Mouse (Mus musculus) heart, embryonic 11.5 days (tissue): ENCODE results near the gene Gm42742. TPM values are rescaled to one million over a fixed set of nuclear protein-coding genes. Genes with fewer than 3 reads are reported as not detected.

Experiments used
- ATAC-seq: fragments of 200-750 bp; cut with Nextera tagmentation; replicated peaks from 2 replicates; pipeline ENCODE4 v1.8.0; 2017; ENCODE audit warnings: moderate library complexity; ENCODE audit not compliant: insufficient number of reproducible peaks, low FRiP score, low TSS enrichment
- H3K27ac ChIP-seq: fragments of 300-500 bp; sonication (generic); 2 replicates; pipeline ENCODE4 v1.5.1; 2014; ENCODE audit warnings: mild to moderate bottlenecking, low read depth, low read length
- H3K27me3 ChIP-seq: fragments of 300-500 bp; sonication (generic); 2 replicates; pipeline ENCODE4 v1.6.1; 2014; ENCODE audit warnings: mild to moderate bottlenecking, low read length, mixed read lengths; ENCODE audit not compliant: control insufficient read depth, insufficient read depth
- H3K36me3 ChIP-seq: fragments of 300-500 bp; sonication (generic); 2 replicates; pipeline ENCODE4 v1.6.1; 2014; ENCODE audit warnings: mild to moderate bottlenecking, low read length, moderate library complexity, mixed read lengths; ENCODE audit not compliant: control insufficient read depth, insufficient read depth
- H3K4me1 ChIP-seq: fragments of 300-500 bp; sonication (generic); 2 replicates; pipeline ENCODE4 v1.6.1; 2014; ENCODE audit warnings: low read length; ENCODE audit not compliant: control insufficient read depth, insufficient read depth
- H3K4me2 ChIP-seq: fragments of 300-500 bp; sonication (generic); 2 replicates; pipeline ENCODE4 v1.6.1; 2014; ENCODE audit warnings: mild to moderate bottlenecking, moderate library complexity
- H3K4me3 ChIP-seq: fragments of 300-500 bp; sonication (generic); 2 replicates; pipeline ENCODE4 v1.5.1; 2014; ENCODE audit warnings: low read depth, low read length
- H3K9ac ChIP-seq: fragments of 300-500 bp; sonication (generic); 2 replicates; pipeline ENCODE4 v1.6.1; 2014; ENCODE audit warnings: mild to moderate bottlenecking, low read depth, low read length, moderate library complexity
- H3K9me3 ChIP-seq: fragments of 300-500 bp; sonication (generic); replicated peaks from 2 replicates; pipeline ENCODE4 v1.6.1; 2016; ENCODE audit warnings: low read length; ENCODE audit not compliant: control insufficient read depth
- WGBS: fragments of 180-500 bp; shearing (Covaris S2); extraction: QIAGEN DNeasy Blood & Tissue Kit; methylation state at CpG from one replicate; pipeline ENCODE4 v1.1.7; 2014; ENCODE audit not compliant: insufficient replicate concordance; 5-methylcytosine and 5-hydroxymethylcytosine counted together
- polyA plus RNA-seq: library from polyadenylated mRNA; unstranded; fragments of >200 nt; fragmentation: Nextera tagmentation; extraction: Ambion mirVana; gene quantifications from 2 replicates; pipeline ENCODE4 v1.2.1, GENCODE M21; 2014

Gene Gm42742
- polyA plus RNA-seq: 36.6 and 40.9 TPM in 2 replicates

DNA sequence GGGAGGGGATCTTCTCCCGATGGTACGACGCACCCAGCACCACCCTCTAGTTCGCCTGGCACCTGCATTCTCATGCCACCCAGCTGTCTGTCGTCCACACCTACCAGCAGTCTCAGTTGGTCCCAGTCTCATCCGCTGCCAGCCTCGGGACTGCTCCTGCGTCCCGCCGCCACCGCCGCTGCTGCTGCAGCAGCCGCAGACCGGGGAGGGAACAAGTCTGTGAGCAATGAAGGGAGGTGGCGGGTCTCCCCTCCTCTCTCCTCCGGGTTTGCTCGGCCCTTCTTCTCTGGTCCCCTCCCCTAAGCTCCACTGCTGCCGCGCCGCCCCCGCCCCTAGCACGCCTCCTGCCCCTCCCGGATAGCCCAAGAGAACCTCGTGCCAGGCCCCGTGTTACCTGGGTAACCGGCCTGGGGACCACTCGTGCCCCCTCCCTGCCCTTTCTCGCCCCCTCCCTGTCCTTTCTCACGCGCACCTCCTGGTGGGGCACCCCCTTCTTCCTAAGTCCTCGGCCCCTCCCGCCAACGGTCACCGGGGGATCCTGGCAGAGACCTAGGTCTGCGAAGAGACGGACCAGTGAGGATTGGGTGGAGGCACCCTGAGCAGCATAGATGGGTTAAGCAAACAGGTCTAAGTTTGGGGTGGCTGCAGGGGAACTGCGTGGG lies at the start of gene Gm42742, which contains the start of gene Prrt2:
TSS of gene Gm42742 (minus strand) at position 197 of the 662 bp plus-strand sequence.
TSS of gene Prrt2 (minus strand) at position 311 of the 662 bp plus-strand sequence.
- Histone ChIP-seq H3K27ac (no peak within 1 kb of the TSS; the same call in none of the 2 replicates), H3K27me3 (no peaks in the 10 kb centered on the region), H3K36me3 (peaks cover 17% of the 10 kb centered on the region), H3K9ac (peak within 1 kb of the TSS; percentile 72), H3K4me2 (peak within 1 kb of the TSS; percentile 77), H3K9me3 (no peaks in the 10 kb centered on the region), H3K4me1 (peaks cover 45% of the 10 kb centered on the region), H3K4me3 (peak within 1 kb of the TSS; percentile 45)
- 3% methylated on average over 31 of the region's 37 CpGs for WGBS
- no peak for ATAC-seq

DNA sequence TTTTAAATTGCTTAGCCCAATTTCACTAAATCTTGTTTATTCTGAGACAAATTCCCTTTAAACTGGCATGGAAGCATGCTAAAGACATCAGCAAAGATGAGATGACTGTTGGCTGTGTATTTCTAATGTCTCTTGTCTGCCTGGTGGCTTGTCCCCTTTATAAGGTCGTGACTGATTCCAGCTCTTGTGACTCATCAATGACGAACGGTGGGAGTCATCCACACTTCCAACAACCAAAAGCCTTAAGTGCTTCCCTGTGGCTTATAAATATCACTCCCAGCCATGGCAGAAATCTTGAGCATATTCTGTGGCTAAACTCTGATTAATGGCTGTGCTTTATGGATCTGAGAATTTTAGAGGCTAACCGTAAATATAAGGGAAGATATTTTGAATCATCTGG lies 45.4 kb upstream of the Gm42742 start:
- ATAC-seq: no peak
- WGBS: 58% methylated on average over 4 of the region's 4 CpGs

DNA sequence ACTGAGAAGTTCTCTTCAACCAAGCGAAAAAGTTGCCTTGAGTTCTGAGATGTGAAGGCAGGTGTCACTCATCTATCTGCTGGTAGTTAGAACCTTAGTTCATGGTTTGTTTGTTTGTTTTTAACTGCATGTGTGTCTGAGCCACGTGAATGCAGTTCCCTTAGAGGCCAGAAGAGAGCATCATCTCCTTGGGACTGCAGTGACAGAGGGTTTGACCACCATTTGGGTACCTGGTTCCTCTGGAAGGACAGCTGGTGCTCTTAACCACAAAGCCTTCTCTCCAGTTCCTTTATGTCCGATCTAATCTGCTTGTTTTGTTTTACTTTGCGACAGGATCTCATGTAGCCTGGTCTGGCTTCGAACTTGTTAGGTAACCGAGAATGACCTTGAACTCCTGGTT lies 44.6 kb upstream of the Gm42742 start:
- 78% methylated on average over 6 of the region's 6 CpGs for WGBS
- H3K9ac ChIP-seq: no peak overlapping the region
- no peaks in the 10 kb centered on the region for H3K36me3 ChIP-seq
- H3K9me3 ChIP-seq: no peaks in the 10 kb centered on the region
- H3K4me2 ChIP-seq: no peak overlapping the region
- H3K27ac ChIP-seq: no peak overlapping the region
- H3K27me3 ChIP-seq: no peaks in the 10 kb centered on the region
- ATAC-seq: no peak
- H3K4me3 ChIP-seq: no peak overlapping the region
- no peaks in the 10 kb centered on the region for H3K4me1 ChIP-seq

More for the DNA sequence above, 45.4 kb upstream of the Gm42742 start:
- Histone ChIP-seq H3K4me3 (no peak overlapping the region), H3K9ac (no peak overlapping the region), H3K4me2 (no peak overlapping the region), H3K4me1 (no peaks in the 10 kb centered on the region), H3K27me3 (no peaks in the 10 kb centered on the region), H3K36me3 (no peaks in the 10 kb centered on the region), H3K9me3 (no peaks in the 10 kb centered on the region), H3K27ac (no peak overlapping the region)

DNA sequence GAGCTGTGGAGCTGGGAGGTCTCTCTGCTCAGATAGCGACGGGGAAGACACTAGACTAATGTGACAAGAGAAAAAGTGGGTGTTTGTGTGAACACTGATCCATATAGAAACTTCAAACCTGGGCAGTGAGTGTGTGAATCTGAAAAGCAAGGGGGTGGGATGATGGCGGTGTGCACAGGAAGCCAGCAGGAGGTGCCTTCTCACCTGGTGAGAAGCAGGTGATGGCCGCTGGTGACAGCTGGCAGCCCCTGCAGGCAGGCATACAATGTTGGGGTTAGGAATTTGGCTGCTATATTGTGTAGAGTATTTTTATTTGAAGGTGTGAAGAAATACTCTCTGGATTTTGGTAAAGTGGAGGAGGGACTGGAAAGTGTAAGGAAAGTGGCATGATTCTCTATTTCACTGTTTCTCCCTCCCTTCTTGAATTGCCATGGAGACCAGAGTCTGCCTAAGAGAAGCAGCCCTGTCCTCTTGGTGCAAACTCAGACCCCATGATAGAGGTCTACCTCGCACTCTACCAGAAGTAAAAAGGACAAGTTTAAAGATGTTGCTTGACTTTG lies 34.2 kb upstream of the Gm42742 start:
- no peaks in the 10 kb centered on the region for H3K4me1 ChIP-seq
- H3K4me2 ChIP-seq: no peak overlapping the region
- no peak for ATAC-seq
- WGBS: 61% methylated on average over 5 of the region's 5 CpGs
- H3K9me3 ChIP-seq: no peaks in the 10 kb centered on the region
- H3K27ac ChIP-seq: no peak overlapping the region
- H3K4me3 ChIP-seq: no peak overlapping the region
- no peaks in the 10 kb centered on the region for H3K27me3 ChIP-seq
- no peak overlapping the region for H3K9ac ChIP-seq
- H3K36me3 ChIP-seq: no peaks in the 10 kb centered on the region

DNA sequence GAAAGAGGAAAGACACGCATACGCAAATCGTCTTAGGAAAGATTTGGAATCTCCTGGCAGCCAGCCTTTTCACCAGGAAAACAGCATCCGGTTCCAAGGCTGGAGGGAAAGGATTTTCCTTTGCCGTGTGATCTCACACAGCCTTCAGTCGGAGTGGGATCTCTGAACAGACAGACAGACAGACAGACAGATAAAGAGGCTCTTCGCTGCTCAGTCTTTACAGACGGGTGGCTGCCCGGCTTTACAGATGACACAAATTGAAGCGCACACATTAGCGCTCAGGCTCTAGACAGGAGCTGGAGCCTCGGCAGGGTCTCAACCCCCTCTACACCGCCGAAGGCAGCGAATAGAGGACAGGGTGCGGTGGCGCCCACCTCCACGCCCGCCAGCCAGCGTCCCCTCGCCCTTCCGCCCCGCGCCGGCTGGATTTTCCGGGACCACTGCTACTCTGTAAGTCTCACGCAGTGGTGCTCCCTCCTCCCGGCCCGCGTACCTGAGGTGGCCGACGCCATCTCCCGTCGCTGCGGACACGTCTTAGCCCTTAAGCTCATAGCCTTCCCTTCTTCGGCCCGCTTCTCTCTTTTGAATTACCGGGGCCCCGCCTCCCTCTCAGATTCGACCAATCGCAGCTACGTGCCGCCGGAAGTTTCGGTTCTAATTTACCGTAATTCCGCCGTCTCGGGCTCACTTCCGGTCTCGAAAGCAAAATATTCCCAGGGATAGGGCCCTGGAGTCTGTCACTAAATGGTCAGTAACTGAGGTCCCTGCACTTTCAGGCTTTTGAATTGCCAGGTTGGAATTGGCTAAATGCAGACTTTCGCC lies 21.2 kb upstream of the Gm42742 start, which contains the start of gene Kif22:
TSS of gene Kif22 (minus strand) at position 621 of the 822 bp plus-strand sequence.
- no peaks in the 10 kb centered on the region for H3K9me3 ChIP-seq
- peak within 1 kb of the TSS; percentile 62 for H3K27ac ChIP-seq
- peak within 1 kb of the TSS; percentile 76 for H3K4me3 ChIP-seq
- H3K9ac ChIP-seq: peak within 1 kb of the TSS; percentile 90
- peak; percentile 86 for ATAC-seq
- peaks cover 6% of the 10 kb centered on the region; the same call in 1 of the 2 replicates for H3K36me3 ChIP-seq
- peak within 1 kb of the TSS; percentile 71 for H3K4me2 ChIP-seq
- no peaks in the 10 kb centered on the region for H3K4me1 ChIP-seq
- 1% methylated on average over 53 of the region's 53 CpGs for WGBS
- no peaks in the 10 kb centered on the region for H3K27me3 ChIP-seq

DNA sequence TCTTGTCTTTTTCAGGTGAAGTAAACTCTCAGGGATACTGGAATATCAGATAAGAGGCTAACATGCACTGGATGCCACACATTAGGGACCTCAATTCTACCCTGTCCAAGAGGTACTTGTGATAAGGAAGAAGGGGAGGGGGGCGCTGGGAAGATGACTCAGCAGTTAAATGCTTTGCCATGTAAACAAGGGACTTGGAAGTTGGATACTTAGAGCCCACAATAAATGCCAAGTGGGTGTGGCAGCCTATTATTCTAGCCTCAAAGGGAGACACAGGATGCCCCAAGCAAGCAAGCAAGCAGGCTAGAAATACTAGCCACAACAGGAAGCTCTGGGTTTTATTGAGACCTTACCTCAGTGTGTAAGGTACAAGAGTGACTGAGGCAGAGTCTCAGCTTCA lies 10.3 kb upstream of the Gm42742 start:
- Histone ChIP-seq H3K36me3 (peaks cover 43% of the 10 kb centered on the region), H3K27me3 (no peaks in the 10 kb centered on the region), H3K27ac (no peak overlapping the region), H3K9ac (no peak overlapping the region), H3K9me3 (no peaks in the 10 kb centered on the region), H3K4me3 (no peak overlapping the region), H3K4me1 (peaks cover 7% of the 10 kb centered on the region; the same call in 1 of the 2 replicates), H3K4me2 (no peak overlapping the region)
- ATAC-seq: no peak
- 67% methylated on average over 1 of the region's 1 CpGs for WGBS

DNA sequence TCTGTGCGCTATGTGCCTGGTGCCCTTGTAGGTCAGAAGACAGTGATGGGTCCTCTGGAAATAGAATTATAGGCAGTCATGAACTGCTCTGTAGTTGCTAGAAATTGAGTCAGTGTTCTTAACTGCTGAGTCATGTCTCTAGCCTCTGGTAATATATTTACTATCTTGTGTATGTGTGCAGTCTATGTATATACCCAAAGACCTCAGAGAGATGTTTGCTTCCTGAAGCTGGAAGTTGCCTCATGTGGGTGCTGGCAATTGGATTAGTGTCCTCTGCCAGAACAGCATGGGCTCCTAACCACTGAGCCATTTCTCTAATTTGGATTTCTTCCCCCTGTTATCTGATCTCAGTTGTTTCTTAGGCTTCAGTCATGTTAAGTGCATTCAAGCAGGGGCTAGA lies 9.3 kb upstream of the Gm42742 start:
- no peak overlapping the region for H3K4me3 ChIP-seq
- no peak for ATAC-seq
- no peak overlapping the region for H3K9ac ChIP-seq
- no peaks in the 10 kb centered on the region for H3K27me3 ChIP-seq
- H3K4me2 ChIP-seq: no peak overlapping the region
- no peak overlapping the region for H3K27ac ChIP-seq
- WGBS: 93% methylated on average over 1 of the region's 1 CpGs
- H3K4me1 ChIP-seq: peaks cover 7% of the 10 kb centered on the region
- no peaks in the 10 kb centered on the region for H3K9me3 ChIP-seq
- peaks cover 38% of the 10 kb centered on the region for H3K36me3 ChIP-seq

DNA sequence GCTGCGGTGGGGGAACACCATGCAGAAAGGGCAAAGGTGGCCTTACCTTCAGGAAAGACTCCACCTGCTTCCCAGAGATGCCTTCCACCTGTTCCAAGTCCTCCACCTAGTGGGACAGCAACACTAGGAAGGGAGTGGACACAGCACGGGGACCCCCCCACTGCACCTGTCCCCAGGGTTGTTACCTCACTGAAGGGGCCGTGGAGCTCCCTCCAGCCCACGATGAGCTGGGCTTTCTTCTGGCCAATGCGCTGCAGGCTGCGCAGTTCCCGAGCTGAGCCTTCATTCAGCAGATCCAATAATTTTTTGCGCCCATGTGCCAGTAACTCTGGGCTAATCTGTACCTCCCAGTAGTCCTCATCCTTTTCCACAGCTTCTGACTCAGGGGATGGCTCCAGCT lies 7.0 kb upstream of the Gm42742 start:
- Histone ChIP-seq H3K9ac (peak overlapping the region; percentile 97), H3K27me3 (no peaks in the 10 kb centered on the region), H3K4me1 (peaks cover 29% of the 10 kb centered on the region), H3K27ac (peak overlapping the region; percentile 99), H3K9me3 (no peaks in the 10 kb centered on the region), H3K4me2 (peak overlapping the region; percentile 96), H3K4me3 (peak overlapping the region; percentile 96), H3K36me3 (peaks cover 32% of the 10 kb centered on the region)
- no peak for ATAC-seq
- 67% methylated on average over 8 of the region's 8 CpGs for WGBS
